Mouse (Mus musculus) ES-Bruce4 (cell line): ENCODE measurements at regions not wholly inside any gene's neighbourhood (a gene's known extent, or its start where the extent isn't known, plus 50 kb on each side); places are given as distances from the start of the nearest gene placed in this dataset.

Experiments
- CTCF ChIP-seq: IDR thresholded peaks from one replicate; pipeline ENCODE4 v1.8.1; 2011; ENCODE audit warnings: low read depth, low read length
- POLR2A ChIP-seq: IDR thresholded peaks from one replicate; pipeline ENCODE4 v1.8.1; 2011; ENCODE audit warnings: low read length; ENCODE audit not compliant: insufficient read depth

GRCm38 (mm10) chr4:84035347-84035746 lies 510.0 kb downstream of the Ccdc171 start:
- TF ChIP-seq CTCF (no peak), POLR2A (no peak)
